In genomic region chr8:127440834-127441485, GRCm38 (mm10) we compare ENCODE assay signal across 9 mouse cellular contexts.
DNase-seq lines count a peak whose midpoint lies in the region; ATAC-seq and TF ChIP-seq lines count a peak whose summit lies in the region.
"Had no signal": no experiment of that assay in that cellular context is flagged by ENCODE, and none has a peak within 500 bp of the region (broad histone marks: within the 10 kb centered on the region; RNA-seq: fewer than 3 reads in every experiment).

No protein-coding gene starts in this region.

- DNase-seq in 416B (ENCODE audit: low read depth), result peak; percentile 63
- DNase-seq in adrenal gland, adult (ENCODE audit: inconsistent age in 2 of 2, low spot score in 1 of 2), result peak; percentile 15 to 64
- DNase-seq in lung, postnatal 4 days, result peak; percentile 73 to 83
- peak; percentile 38 for DNase-seq in urinary bladder, postnatal 25 days (ENCODE audit: low spot score)
- no peak for DNase-seq in midbrain, postnatal 0 days (ENCODE audit: low spot score)
- DNase-seq in right cerebral cortex, postnatal 10 days (ENCODE audit: low spot score in 2 of 2), result no peak

- peaks cover 37% of the 10 kb centered on the region for H3K4me1 ChIP-seq in heart, embryonic 12.5 days (replicated peaks)
- peaks cover 38% of the 10 kb centered on the region for H3K4me1 ChIP-seq in kidney, embryonic 15.5 days
- H3K4me1 ChIP-seq in midbrain, postnatal 0 days (ENCODE audit: insufficient read depth, low read length), result 0 out of 2 replicates have a peak, but pooled peaks cover 3% of the 10 kb centered on the region

- ATAC-seq in heart, embryonic 12.5 days (ENCODE audit: insufficient number of reproducible peaks, low FRiP score), result no peak
- peak; percentile 92 for ATAC-seq in kidney, embryonic 15.5 days (replicated peaks; ENCODE audit: low FRiP score)
- ATAC-seq in midbrain, postnatal 0 days (ENCODE audit: low FRiP score), result no peak

- no peak for TF ChIP-seq CTCF in midbrain, postnatal 0 days (IDR thresholded peaks at IDR 0.05)

- H3K4me3 ChIP-seq in heart, embryonic 12.5 days, result no peak overlapping the region
- peak overlapping the region; percentile 32 for H3K4me3 ChIP-seq in kidney, embryonic 15.5 days (replicated peaks)
- H3K4me3 ChIP-seq in midbrain, postnatal 0 days (ENCODE audit: low read depth, low read length), result no peak overlapping the region
- H3K4me3 ChIP-seq: limb, embryonic 15.5 days had no signal

- no peak overlapping the region for H3K4me2 ChIP-seq in heart, embryonic 12.5 days
- H3K4me2 ChIP-seq in kidney, embryonic 15.5 days, result peak overlapping the region; percentile 43
- H3K4me2 ChIP-seq in midbrain, postnatal 0 days (ENCODE audit: low read depth, low read length, poor library complexity, severe bottlenecking), result no peak overlapping the region
- H3K4me2 ChIP-seq: limb, embryonic 15.5 days had no signal

- peak overlapping the region; percentile 3; the same call in 1 of the 2 replicates for H3K27ac ChIP-seq in heart, embryonic 12.5 days (ENCODE audit: poor library complexity, severe bottlenecking)
- H3K27ac ChIP-seq in kidney, embryonic 15.5 days, result peak overlapping the region; percentile 88
- no peak overlapping the region for H3K27ac ChIP-seq in midbrain, postnatal 0 days (ENCODE audit: low read depth, low read length)

- H3K36me3 ChIP-seq in heart, embryonic 12.5 days, result 0 out of 2 replicates have a peak, but pooled peaks cover 5% of the 10 kb centered on the region
- H3K36me3 ChIP-seq in kidney, embryonic 15.5 days, result peaks cover 5% of the 10 kb centered on the region; the same call in 1 of the 2 replicates
- H3K36me3 ChIP-seq in midbrain, postnatal 0 days (ENCODE audit: insufficient read depth, low read length), result no peaks in the 10 kb centered on the region

- no peaks in the 10 kb centered on the region for H3K27me3 ChIP-seq in heart, embryonic 12.5 days (replicated peaks)
- H3K27me3 ChIP-seq in kidney, embryonic 15.5 days, result no peaks in the 10 kb centered on the region
- H3K27me3 ChIP-seq in midbrain, postnatal 0 days (ENCODE audit: insufficient read depth, low read length), result no peaks in the 10 kb centered on the region
- H3K27me3 ChIP-seq: limb, embryonic 15.5 days had no signal

- no peak overlapping the region for H3K9ac ChIP-seq in heart, embryonic 12.5 days
- peak overlapping the region; percentile 21; the same call in 1 of the 2 replicates for H3K9ac ChIP-seq in kidney, embryonic 15.5 days
- no peak overlapping the region for H3K9ac ChIP-seq in midbrain, postnatal 0 days (replicated peaks; ENCODE audit: low read length, poor library complexity, severe bottlenecking)
- H3K9ac ChIP-seq: limb, embryonic 15.5 days had no signal

- H3K9me3 ChIP-seq in heart, embryonic 12.5 days (replicated peaks), result no peaks in the 10 kb centered on the region
- no peaks in the 10 kb centered on the region for H3K9me3 ChIP-seq in kidney, embryonic 15.5 days (replicated peaks)
- H3K9me3 ChIP-seq in midbrain, postnatal 0 days (ENCODE audit: low read length), result no peaks in the 10 kb centered on the region
- H3K9me3 ChIP-seq: limb, embryonic 15.5 days had no signal

- 59% methylated on average over 6 of the region's 6 CpGs for WGBS in heart, embryonic 12.5 days
- 61% methylated on average over 6 of the region's 6 CpGs for WGBS in kidney, embryonic 15.5 days
- WGBS in midbrain, postnatal 0 days, result 87% methylated on average over 6 of the region's 6 CpGs

Comparison
In these comparisons a context has a peak if more than half of its experiments do, and no peak if none do; other contexts are left out.
1. DNase-seq: peak in 416B (single experiment), adrenal gland, adult (2 of 2), lung, postnatal 4 days (2 of 2) and urinary bladder, postnatal 25 days (single experiment); none in midbrain, postnatal 0 days (single experiment) and right cerebral cortex, postnatal 10 days (0 of 2).